Mouse (Mus musculus) left cerebral cortex, postnatal 10 days (tissue): ENCODE results near the gene Spata19. TPM values are rescaled to one million over a fixed set of nuclear protein-coding genes. Genes with fewer than 3 reads are reported as not detected.

Experiments
- DNase-seq, 2 experiments: peaks; one replicate each; pipeline ENCODE4 v3.0.0; 2021 to 2022; ENCODE audit warnings: low spot score in 2 of 2, mixed read lengths in 1 of 2; ENCODE audit errors: extremely low spot score in 1 of 2
- intact Hi-C: fragments of 180-260 bp; cut with DNase I; formaldehyde crosslinking; loops from one replicate; pipeline ENCODE4 v1.15.1; 2025
- total RNA-seq, 2 experiments: library from RNA; stranded (reverse); gene quantifications; 2 replicates each; pipeline ENCODE4 v1.2.3; 2021

The Spata19 gene
- under 1 TPM in 1 of 2 experiments, not detected in 1; 0.61 TPM for total RNA-seq

DNA sequence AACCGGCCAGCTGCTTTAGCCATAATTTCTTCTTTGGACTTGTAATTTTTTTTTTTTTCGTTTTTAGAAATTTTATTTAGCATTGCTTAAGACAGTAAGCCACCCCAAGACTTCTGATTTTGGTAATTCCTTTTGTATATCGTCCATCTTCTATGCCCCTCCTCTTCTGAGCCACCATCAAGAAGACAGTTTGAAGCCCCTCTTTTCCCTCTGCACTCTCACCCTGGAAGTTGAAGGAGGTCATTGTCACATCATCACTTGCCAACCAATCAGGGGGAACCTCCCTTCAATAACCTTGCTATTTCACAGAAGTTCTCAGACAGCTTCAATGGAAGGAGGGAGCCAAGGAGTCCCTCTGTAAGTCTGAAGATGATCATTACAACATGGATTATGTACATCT, at the start of gene Spata19:
Spata19 (plus strand) TSS at position 301 of the 400 bp plus-strand sequence.
- intact Hi-C loops = no loop called here
- DNase-seq = no peak

DNA sequence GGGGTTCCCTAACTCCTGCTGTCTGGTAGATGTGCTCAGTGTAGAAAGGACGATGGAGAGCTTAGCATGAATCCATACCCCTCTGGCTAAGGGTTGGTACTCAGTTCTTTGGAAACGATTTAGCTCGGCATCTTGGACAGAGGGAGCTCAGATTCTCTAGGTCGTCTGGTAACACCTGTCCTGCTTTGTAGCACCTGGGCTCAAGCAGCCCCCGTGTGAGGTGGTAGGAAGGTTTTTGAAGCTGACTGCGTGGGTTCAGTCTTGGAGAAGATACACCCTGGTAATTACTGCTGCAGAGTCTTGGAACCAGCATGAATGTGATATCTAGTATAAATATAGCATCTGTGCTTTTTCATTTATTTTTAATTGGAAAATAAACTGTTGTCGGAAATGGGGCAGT, 43.5 kb upstream of the Spata19 start:
- no peak for DNase-seq
- intact Hi-C loops = no loop called here

DNA sequence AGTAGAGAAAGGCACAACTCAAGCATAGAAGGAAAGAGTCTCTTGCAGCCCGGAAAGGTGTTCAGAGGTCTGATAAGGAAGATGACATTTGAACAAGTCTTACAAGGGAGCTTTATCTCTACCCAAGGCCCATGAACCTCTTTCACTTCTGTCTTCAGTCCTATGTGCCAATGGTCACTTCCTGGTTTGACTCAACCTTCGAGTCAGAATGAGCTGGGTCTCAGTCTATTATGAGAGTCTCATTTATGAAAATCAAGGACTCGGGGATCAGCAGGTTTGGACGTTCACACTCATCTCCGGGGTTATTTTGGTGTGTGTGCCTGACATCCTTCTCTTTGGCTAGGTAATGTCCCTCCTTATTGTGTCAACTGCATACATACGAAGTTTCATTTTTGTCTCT, 38.7 kb upstream of the Spata19 start:
- DNase-seq = no peak

DNA sequence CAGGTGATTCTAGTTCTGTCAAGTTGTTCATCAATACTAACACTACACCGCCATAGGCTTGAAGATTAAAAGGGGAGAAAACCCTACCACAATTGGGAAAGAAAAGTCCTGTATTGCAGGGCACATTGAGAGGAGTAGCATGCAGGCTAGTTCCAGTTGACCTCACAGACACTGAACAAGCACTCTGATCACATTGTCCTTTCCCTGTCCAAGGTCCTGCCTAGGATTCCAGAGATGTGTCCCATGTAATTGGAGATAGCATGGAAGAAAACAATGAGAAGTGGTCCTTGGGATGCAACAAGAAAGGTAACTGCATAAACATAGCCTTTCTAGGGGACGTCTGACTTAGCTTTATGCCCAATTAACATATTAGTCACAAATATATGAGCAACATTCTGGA, 29.4 kb upstream of the Spata19 start:
- intact Hi-C loops = no loop called here
- no peak for DNase-seq

More for the DNA sequence above, 38.7 kb upstream of the Spata19 start:
- intact Hi-C loops = no loop called here

DNA sequence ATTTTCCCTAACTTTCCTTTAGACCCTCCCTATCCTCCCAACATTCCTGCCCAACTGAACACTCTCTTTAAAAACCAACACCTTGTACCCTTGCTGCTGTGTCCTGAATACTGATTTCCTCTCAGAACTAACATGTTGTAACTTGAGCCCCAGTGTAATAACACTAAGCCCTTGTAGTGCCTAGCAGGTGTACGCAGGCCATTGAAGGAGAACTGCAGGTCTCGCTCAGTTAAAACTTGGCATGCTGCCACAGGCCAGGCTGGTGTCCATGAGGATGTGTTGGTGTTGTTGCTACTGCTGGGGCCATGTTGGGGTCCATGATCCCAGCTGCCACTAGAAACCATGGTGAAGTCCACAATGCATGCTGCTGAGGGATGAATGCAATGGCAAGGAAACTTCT, 27.5 kb upstream of the Spata19 start:
- intact Hi-C loops = no loop called here
- peak in 1 of 2 experiments; percentile 34 for DNase-seq

DNA sequence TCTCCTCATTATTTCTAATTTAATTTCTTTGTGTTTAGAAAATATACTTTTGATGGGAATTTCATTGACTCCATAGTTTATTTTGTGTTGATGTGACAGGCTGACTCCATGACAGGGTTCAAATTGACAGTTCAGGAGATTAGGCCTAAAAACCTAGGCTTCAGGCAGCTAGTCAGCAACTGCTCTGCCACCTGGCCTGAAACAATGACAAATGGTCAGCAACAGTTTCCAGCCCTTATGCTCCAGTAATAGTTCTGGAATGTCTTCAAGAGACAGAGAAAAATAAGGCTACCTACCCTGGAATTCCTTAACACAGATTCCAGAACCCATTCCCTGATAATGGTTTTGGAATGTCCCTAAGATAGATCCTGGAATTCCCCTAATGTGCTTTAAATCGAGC, 20.9 kb upstream of the Spata19 start:
- intact Hi-C loops = no loop called here
- DNase-seq = no peak

DNA sequence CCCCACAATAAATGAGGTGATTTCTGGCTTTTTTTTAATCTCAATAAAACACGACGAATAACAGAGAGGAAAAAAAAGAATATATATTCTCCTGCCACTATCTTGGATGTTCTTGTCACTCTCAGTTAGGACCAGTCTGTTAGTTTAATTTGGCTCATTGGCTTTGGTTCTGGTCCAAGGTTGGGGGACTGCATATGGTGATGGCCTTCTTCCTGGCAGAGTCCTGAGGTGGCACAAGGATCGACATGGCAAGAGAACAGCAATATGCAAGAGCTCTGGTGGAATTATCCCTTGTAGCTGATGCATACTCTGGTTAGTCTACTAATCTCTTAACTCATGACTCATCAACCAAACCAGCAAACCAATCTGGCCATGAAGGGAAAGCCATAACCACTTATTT, 9.6 kb upstream of the Spata19 start:
- intact Hi-C loops = no loop called here
- no peak for DNase-seq

DNA sequence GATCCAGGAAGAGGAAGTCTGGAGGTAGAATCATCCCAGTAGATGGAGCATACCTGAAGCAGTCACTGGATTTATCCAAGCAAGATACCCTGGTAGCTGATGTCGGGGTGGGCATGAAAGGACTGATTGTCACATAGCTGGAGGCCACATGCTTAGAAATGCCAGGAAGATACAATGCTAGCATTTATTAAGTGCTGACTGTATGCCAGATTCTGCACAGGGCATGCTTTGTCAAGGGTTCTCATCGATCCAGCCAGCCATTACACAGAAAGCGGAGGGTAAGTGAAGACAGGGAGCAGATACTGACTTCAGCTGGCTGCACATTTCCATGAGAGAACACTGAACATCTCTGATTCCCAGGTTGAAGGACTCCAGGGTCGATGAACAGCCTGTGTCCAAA, 4.6 kb downstream of the Spata19 start:
- DNase-seq = no peak
- intact Hi-C loops = no loop called here

DNA sequence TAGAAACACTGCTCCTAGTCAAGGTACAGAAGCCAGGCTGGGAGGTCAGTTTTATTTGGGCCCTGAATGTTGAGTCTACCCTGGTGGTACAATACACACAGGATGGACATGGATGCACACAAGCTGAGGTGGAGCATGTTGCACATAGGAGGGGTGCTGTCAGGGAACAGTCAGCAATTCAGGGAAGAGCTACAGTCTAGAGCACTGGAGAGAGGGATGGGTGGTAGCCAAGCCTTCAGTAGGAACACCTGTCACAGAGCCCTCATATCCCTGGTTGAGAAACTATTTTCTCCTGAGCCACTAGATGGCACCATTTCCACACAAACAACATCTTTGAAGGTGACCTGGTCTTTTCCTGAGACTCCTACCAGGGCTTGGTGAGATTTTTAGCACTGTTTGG, 13.1 kb downstream of the Spata19 start:
- intact Hi-C loops = loop anchor here (5.0 to 10.0 kb wide), 3 partner anchors 335 to 838 kb away; partner anchors contain the start of gene Opcml
- peak; percentile 28 to 40 for DNase-seq

DNA sequence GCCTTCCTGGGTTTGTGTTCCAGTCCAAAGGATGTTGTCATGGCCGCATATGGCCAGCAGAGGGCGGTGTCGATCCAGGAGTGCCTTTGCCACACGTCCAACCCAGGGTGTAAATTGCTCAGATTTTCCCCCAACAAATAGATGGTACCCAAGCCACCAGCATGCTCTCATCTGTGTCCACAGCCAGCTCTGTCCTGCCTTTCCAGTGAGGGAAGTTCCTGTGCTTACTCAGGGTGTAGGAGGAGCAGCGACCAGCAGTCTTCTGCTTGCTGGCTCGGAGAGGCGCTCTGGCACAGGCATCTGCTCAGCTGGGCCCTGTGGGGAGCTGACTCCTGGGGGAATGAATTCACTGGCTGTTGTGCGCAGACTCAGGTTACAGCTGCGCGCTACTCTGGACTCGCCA, 17.5 kb downstream of the Spata19 start:
- intact Hi-C loops = loop anchor here (5.0 to 10.0 kb wide), 3 partner anchors 331 to 833 kb away; partner anchors contain the start of gene Opcml
- DNase-seq = peak; percentile 68 to 73

DNA sequence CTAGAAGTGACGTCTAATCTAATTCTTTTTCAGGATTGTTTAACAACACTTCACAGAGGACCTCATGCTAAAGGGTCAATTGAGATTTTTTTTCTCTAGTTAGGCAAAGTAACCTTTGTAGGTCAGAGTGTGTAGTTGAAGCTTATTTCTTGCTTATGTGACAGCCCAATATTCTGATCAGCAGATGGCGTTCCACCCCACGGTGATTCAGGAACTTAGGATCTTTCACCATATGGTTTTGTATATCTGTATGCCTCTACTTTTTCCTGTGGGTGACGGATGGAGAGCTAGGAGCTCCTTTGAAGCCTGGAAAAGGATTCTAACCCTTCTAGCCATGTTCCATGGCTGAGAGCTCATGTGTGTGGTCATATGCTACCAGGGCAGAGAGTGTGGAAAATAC, 27.9 kb downstream of the Spata19 start:
- intact Hi-C loops = no loop called here
- no peak for DNase-seq

DNA sequence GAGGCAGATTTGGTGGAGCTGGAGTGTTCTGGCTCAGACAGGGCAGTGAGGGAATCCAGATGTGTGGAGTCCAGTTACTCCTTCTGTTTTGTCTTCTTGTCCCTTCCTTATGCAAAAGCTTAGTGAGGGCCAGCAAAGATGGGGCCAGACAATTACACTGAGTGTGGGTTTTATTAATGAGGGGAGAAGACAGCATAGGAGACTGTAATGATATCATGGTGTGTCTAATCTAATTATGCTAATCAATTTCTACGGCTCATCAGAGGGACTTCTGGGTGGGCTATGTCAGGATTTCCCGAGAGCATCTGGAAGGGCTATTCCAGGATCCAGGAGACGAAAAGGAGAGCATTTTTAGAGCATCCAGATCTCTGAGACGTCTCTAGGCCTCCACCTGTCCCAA, 32.0 kb downstream of the Spata19 start:
- intact Hi-C loops = no loop called here
- no peak for DNase-seq

DNA sequence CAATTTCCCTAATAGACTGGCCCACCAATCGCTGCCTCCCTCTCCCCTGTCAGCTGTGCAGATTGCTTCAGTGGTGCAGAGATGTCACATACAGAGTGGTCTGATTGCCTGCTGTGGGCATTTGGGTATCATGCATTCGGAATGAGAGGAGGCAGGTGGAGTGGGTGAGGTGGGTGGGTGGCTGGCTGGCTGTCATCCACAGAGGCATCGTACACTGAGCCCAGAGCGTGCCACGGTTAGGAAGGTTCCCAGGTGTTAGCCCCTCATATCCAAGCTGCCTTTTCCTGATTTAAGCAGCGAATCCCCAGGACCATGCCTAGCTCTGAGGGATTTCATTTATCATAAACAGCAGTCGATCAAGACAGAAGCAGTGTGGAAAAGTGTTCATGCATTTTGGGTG, 36.7 kb downstream of the Spata19 start:
- DNase-seq = no peak
- intact Hi-C loops = no loop called here

DNA sequence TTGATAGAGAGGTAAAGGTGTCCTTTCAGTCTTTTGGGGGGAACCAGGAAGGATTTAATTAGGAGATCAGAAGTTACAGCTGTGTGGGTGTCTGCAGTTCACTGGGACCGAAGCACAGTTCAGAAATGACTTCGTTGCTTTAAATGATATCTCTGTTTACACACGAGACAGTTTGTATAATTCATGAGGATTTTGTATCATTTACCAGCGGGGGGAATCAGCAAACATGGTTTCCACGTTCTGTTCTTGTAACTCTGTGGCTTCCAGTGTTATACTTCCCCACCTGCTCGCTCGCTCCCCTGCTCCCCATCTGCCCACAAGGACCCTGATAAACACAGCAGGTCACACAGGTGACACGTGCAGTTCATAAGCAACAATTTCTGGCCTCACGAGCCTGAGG, 39.3 kb downstream of the Spata19 start:
- no peak for DNase-seq
- intact Hi-C loops = no loop called here

DNA sequence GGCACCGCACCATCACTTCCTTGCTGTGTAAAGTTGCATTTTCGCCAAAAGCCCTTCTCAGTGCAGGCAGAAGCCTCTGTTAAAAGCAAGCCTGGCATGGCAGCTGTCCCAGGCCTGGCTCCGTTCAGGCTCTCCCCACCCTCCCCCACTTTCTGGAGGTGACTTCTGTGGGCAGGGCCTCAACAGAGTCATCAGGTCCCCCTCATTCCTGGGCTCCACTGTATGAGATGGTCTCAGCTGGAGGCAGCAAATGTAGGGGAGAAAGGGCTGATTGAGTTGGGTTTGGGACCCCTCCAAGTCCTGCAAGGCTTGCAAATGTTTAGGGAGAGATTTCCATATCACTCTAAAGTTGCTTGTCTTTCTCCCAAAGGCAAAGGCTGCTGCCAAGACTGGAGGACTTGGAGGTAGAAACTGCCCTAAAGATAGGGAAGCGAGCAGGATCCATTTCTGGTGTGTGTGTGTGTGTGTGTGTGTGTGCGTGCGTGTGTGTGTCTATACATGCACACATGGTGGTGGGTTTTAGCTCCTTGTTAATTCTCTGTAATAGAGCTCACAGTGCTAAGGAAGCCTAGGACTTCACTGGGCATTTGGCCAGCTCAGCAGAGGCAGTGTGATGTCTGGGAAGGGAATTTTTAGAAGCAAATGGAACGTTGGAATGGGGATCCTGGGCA, 40.9 kb downstream of the Spata19 start:
- DNase-seq = peak; percentile 45 to 68
- intact Hi-C loops = no loop called here

DNA sequence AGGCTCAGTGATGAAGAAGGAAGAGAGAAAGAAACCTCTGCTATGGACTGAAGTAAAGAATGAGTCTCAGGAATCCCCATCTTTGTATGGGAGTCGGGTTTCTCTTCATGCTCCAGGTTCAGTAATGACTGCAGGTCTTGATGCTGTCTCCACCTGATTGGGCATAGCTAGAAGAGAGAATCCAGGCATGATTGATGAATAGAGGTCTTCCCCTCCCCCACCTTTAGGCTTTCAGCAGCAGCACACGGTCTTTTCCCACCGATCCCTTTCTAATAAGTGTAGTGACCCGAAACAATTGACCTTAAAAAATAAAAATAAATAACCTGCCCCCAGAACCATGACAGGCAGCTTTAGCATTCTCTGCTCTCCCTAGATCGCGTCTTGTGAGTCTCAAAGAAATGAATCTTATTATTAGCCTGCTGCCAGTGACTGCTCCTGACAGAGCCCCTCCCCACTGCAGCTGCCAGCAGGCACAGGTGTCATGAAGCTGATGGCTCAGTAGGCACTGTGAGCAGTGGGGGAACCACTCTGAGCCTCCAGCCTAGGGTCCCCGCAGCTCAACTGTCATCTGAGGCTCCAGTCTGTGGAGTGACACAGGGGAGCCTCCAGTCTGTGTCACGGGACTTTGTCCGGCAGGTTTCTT, 53.3 kb downstream of the Spata19 start:
- intact Hi-C loops = no loop called here
- DNase-seq = no peak

Other genes starting within 250 kb of the Spata19 start
- gene Jam3, start 241.4 kb upstream of the Spata19 start, total RNA-seq = 10 to 100 TPM; 20.1 to 24.9 TPM
- 10 to 100 TPM; 71.0 to 72.1 TPM for gene Igsf9b, start 97.6 kb upstream of the Spata19 start, total RNA-seq